Mouse (Mus musculus) gastrocnemius, postnatal 14 days (tissue): ENCODE data around the gene Hist1h2ah. TPM values are rescaled to one million over a fixed set of nuclear protein-coding genes. Genes with fewer than 3 reads are reported as not detected.

ENCODE experiments used
- DNase-seq: peaks from one replicate; pipeline ENCODE4 v3.0.0; 2021; ENCODE audit warnings: mixed read lengths
- intact Hi-C: fragments of 180-260 bp; cut with DNase I; formaldehyde crosslinking; loops from one replicate; pipeline ENCODE4 v1.15.1; 2025; ENCODE audit warnings: low total_unique reads
- total RNA-seq, 2 experiments: library from RNA; stranded (reverse); gene quantifications; 2 replicates each; pipeline ENCODE4 v1.2.3; 2021

The Hist1h2ah gene
- total RNA-seq, 2 experiments from 2014 or later = 45.8 to 69.2 TPM

DNA sequence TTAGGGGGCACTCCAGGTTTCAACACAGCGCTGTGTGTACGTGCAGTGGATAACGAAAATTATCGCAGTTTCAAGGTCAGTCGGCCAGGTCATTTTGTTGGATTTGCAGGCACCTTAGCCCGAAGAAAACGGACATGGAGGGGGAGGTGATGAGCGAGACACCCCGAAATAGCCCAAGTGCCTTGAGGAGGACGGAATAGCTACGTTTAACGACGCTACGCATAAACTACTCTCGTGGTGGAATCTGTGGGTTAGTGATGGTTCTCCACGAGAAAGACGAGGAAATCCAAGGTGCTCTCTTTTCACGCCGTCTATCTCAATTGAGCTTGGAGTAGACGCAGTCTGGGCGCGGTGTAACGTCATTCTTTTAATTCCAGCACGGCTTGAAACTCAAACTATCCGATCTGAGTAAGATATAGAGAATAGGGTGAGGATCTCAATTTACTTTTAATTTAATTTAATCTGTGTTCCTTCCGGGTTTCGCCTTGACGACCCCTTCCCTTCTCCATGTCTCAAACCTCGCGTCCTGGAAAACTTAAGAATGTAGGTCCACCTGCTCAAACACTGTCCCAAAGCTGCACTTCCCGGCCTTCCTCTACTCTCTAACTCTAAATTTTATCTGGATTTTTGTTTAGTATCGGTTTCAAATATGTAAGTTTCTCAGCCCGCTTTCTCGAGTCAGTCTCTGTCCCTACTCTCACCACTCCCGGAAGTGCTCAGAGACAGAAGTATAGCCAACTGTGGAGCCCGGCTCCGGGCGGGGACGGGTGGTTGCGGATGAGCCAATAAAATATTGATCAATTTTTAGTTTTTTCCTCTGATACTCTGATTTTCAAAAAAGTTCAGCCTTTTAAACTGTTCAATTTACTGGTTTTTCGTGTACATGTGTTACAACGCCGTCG is 15.2 kb downstream of the Hist1h2ah start:
- intact Hi-C loops = loop anchor here (5.0 to 10.0 kb wide), 4 partner anchors 38 to 1505 kb away; partner anchors contain the start of gene Pom121l2
- no peak for DNase-seq

DNA sequence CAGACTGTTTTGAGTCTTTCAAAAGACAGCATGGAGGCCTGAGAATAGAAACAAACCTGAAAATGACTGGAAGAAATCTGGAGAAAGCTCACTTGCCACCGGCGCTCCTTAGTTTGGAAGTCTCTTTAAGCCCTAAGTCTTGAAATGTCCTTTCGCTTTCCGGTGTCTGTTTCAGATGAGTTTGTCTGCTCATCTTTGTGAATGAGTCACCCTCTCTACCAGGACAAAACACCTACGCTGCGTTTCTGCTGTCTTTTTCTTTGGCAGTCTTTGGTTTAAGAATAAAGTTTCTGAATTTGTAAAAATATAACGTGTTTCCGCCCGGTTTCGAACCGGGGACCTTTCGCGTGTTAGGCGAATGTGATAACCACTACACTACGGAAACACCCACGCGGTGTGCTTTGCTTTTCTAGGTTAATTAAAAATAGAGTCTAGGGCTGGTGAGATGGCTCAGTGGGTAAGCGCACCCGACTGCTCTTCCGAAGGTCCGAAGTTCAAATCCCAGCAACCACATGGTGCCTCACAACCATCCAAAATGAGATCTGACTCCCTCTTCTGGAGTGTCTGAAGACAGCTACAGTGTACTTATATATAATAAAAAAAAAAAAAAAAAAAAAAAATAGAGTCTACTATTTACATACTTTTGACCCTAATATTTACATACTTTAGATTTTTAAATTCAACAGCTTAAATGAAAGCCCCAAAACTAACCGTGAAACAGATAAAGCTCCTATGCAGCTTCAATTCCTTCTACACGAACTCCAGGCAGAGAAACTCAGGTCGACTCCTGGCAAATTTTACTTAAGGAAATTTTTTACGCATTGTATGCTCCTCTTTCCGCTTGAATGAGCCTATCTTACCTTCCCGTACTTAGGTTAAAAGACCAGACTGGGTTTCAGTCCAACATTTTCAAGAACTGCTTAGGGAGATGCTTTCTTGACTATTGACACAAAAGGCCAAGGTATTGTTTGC is 19.6 kb downstream of the Hist1h2ah start:
- intact Hi-C loops = loop anchor here (5.0 to 10.0 kb wide), 2 partner anchors 33 to 161 kb away; partner anchors contain the start of gene Pom121l2
- peak; percentile 49 for DNase-seq

- no peak for DNase-seq
- intact Hi-C loops = loop anchor here (10.0 kb wide), 1 partner anchor 160 kb away; no protein-coding TSS in a partner anchor
Measured at GRCm38 (mm10) chr13:22014411-22014845, 20.9 kb downstream of the Hist1h2ah start.

GRCm38 (mm10) chr13:22013716-22014115 is 21.7 kb downstream of the Hist1h2ah start:
- DNase-seq = no peak
- intact Hi-C loops = loop anchor here (10.0 kb wide), 1 partner anchor 159 kb away; no protein-coding TSS in a partner anchor

- DNase-seq = no peak
- intact Hi-C loops = loop anchor here (10.0 kb wide), 1 partner anchor 155 kb away; no protein-coding TSS in a partner anchor
Measured at GRCm38 (mm10) chr13:22009642-22010041, 25.7 kb downstream of the Hist1h2ah start, which contains the start of gene Prss16. Gene Prss16, minus strand, starts transcription at chr13:22009742.

- intact Hi-C loops = no loop called here
- DNase-seq = no peak
Measured at GRCm38 (mm10) chr13:22008707-22009106, 26.7 kb downstream of the Hist1h2ah start.

DNA sequence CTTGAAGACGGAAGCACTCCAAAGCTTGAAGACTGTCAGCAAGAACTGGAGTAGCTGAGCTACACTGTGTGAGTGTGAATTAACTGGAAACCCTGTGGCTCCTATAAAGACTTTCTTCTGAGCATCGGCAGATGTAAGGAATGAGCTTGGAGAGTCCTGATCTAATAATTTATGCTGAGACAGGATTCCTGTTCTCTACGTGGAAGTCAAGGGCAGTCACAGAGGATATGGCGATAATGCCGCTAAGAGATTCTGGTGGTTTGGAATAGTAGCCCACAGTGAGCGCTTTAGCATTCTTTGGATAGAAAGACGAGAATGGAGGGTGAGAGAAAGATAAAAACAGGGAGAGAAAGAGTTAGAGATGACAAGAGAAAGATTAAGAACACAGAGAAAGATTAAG is 27.5 kb downstream of the Hist1h2ah start:
- intact Hi-C loops = no loop called here
- no peak for DNase-seq

DNA sequence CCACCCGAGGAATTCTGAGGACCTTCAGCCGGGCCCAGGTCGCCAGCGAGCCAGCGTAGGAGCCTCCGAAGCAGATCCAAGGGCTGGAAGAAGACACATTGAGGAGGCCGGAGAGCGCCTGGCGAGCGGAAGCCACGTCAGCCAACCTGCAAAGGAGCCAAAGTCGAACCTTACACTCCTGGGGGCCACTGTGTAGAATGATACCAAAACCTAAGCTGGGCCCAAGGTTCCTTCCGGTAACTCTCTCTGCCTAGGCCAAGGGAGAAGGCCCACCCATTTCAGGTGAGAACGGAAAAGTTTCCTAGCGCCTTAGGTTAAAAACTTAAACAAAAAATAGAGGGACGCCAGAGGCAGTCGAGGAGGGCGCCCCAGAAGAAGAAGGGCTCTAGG is 28.3 kb downstream of the Hist1h2ah start:
- DNase-seq = no peak
- intact Hi-C loops = no loop called here

DNA sequence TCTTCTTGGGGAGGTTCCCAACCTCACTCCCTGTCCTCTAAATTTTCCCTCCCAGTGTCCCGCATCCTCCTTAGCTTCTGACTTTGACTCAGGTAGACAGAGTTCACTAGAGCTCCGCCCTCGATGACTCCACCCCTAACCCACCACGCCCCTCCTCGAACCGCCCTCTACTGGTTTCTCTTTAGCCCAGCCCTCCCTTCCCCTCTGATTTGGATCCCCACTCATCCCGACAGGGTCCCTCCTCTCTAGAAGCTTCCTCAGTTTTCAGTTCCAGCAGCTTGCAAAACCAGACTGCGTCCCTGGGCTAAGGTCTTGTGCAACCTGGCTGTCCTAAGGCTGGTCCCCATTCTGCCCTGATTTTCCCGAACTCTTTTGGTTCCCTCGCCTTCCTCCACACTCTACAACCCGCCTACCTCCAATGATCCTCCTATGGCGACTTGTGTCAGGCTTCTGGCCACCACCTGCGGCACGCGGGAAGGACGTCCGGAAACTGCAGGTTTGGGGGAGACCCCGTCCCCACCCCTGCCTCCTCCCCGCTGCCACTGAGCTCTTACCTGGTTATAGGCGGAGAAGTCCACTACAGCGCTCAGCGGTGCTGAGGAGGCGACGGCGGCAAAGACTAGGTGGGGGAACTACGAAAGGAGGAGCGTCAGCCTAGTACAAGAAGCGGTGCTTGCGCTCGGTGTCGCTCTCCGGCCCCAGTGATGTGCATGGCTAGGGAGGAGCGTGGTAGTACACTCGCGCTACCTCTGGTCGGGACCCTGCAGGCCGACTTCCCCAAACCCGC is 28.8 kb downstream of the Hist1h2ah start:
- no peak for DNase-seq
- intact Hi-C loops = no loop called here

GRCm38 (mm10) chr13:22005605-22006333 is 29.6 kb downstream of the Hist1h2ah start:
- peak; percentile 37 for DNase-seq

GRCm38 (mm10) chr13:22001823-22002222 is 33.5 kb downstream of the Hist1h2ah start:
- intact Hi-C loops = no loop called here
- no peak for DNase-seq

More at GRCm38 (mm10) chr13:22005605-22006333, 29.6 kb downstream of the Hist1h2ah start:
- intact Hi-C loops = no loop called here

DNA sequence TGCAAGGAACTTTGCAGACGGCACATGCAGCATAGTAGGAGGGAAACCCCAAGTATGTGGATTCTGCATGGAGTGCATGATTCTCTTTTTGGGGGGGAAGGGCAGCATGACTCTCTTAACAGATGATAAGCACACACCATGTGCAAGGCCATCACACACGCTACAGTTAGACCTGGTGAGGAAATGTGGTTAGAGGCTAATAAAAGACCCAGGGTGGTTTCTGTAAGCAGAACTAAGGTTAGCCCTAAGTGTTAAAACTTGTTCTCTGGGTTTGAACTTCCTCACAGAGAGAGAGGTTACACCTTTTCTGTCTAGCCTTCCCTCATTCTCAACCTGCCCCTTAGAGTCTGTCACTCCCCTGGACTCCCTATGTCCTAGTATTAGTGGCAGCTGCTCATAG is 34.0 kb downstream of the Hist1h2ah start:
- intact Hi-C loops = no loop called here
- no peak for DNase-seq

DNA sequence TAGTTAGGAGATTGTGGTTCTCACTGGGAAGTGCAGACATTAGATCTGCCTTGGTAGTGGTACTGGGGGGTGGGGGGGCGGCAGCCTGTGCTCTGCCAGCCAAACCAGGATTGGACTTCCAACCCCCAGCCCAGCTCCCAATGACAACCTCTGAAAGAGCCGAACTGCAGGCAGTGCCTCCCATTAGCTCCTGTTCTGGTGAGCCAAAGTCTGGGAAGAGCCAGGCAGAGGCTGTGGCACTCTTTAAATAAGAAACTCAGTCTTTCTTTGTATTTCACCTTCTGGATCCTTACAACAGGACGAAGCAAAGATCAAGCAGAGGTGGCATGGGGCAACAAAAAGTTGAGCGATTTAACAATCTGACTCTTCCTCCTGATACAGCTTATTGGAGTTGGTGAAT is 36.2 kb downstream of the Hist1h2ah start:
- DNase-seq = no peak
- intact Hi-C loops = no loop called here

GRCm38 (mm10) chr13:21998412-21998811 is 37.0 kb downstream of the Hist1h2ah start:
- intact Hi-C loops = no loop called here
- no peak for DNase-seq

DNA sequence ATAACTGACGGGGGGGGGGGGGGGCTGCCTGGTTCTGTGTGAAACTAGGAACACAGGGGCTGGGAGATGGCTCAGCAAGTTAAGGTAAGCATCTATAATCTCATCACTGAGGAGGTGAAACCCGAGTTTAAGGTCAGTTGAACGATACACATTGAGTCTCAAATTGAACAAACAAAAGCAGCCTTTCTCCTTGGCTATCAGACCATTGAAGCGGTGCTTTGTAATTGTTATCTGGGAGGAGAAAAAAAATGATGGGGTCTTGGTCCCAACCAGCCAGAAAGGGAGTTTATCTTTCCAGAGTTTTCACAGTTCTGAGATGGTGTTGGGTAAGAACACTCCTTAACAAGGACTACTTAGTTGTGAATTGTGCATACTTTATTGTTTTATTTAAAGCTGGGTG is 37.5 kb downstream of the Hist1h2ah start:
- intact Hi-C loops = no loop called here

DNA sequence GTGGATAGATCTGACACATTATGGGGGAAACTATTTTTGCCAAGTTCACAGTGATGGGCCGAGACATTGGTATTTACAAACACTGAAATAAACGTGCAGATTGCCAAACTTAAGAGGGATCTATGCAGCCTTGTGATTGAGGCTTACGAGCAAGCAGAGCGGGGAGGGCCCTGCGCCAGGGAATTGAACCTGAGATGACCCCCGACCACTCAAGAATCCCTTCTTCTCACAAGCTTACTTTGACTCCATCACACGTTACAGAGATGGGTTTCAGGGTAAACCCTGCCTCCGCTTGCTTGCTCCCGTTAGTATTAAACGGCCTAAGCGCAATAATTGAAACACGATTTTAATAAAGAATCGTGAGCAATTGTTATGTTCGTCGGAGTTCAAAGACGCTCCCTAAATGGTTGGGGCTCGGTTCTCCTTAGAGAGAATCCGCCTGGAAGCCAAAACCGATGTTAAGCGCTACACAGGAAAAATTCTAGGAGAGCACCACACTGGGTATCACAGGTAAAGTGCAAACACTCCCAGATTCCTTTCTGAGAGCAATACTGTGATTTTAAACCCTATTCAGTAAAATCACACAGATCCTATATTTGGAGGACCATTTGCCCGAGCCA is 38.1 kb downstream of the Hist1h2ah start:
- intact Hi-C loops = no loop called here
- DNase-seq = no peak

More for the DNA sequence above, 37.5 kb downstream of the Hist1h2ah start:
- DNase-seq = no peak

- intact Hi-C loops = no loop called here
Measured at GRCm38 (mm10) chr13:21996840-21997185, 38.6 kb downstream of the Hist1h2ah start.

More at GRCm38 (mm10) chr13:21996840-21997185, 38.6 kb downstream of the Hist1h2ah start:
- no peak for DNase-seq
